Mouse (Mus musculus) limb, embryonic 11.5 days (tissue): ENCODE results near the gene Pde4d. TPM values are rescaled to one million over a fixed set of nuclear protein-coding genes. Genes with fewer than 3 reads are reported as not detected.
A peak's percentile ranks its signal among the peaks of the same experiment; 100 is the strongest.

Experiments used
- ATAC-seq: fragments of 200-750 bp; cut with Nextera tagmentation; 2 replicates; pipeline ENCODE4 v1.8.0; 2017; ENCODE audit warnings: low read depth; ENCODE audit not compliant: insufficient number of reproducible peaks, low FRiP score, low TSS enrichment
- DNase-seq: peaks from one replicate; pipeline ENCODE4 v3.0.0-alpha.2; 2015; ENCODE audit warnings: low spot score
- H3K27ac ChIP-seq: fragments of 300-500 bp; sonication (generic); replicated peaks from 2 replicates; pipeline ENCODE4 v1.5.1; 2014; ENCODE audit warnings: low read depth, mild to moderate bottlenecking, low read length
- H3K27me3 ChIP-seq: fragments of 300-500 bp; sonication (generic); 2 replicates; pipeline ENCODE4 v1.6.1; 2014; ENCODE audit warnings: mild to moderate bottlenecking, low read length, mixed read lengths; ENCODE audit not compliant: control insufficient read depth, insufficient read depth
- H3K36me3 ChIP-seq: fragments of 300-500 bp; sonication (generic); 2 replicates; pipeline ENCODE4 v1.6.1; 2014; ENCODE audit warnings: mild to moderate bottlenecking, low read length, moderate library complexity, mixed read lengths; ENCODE audit not compliant: control insufficient read depth, insufficient read depth
- H3K4me1 ChIP-seq: fragments of 300-500 bp; sonication (generic); 2 replicates; pipeline ENCODE4 v1.6.1; 2014; ENCODE audit warnings: low read length, mixed read lengths; ENCODE audit not compliant: control insufficient read depth, insufficient read depth
- H3K4me2 ChIP-seq: fragments of 300-500 bp; sonication (generic); 2 replicates; pipeline ENCODE4 v1.6.1; 2014; ENCODE audit warnings: low read depth, mild to moderate bottlenecking, moderate library complexity; ENCODE audit not compliant: severe bottlenecking
- H3K4me3 ChIP-seq: fragments of 300-500 bp; sonication (generic); 2 replicates; pipeline ENCODE4 v1.5.1; 2014; ENCODE audit warnings: low read depth, low read length
- H3K9ac ChIP-seq: fragments of 300-500 bp; sonication (generic); 2 replicates; pipeline ENCODE4 v1.6.1; 2014; ENCODE audit warnings: mild to moderate bottlenecking, low read length
- H3K9me3 ChIP-seq: fragments of 300-500 bp; sonication (generic); 2 replicates; pipeline ENCODE4 v1.6.1; 2016; ENCODE audit warnings: low read length; ENCODE audit not compliant: control insufficient read depth
- WGBS: fragments of 180-500 bp; shearing (Covaris S2); extraction: QIAGEN DNeasy Blood & Tissue Kit; methylation state at CpG from one replicate; pipeline ENCODE4 v1.1.7; 2014; 5-methylcytosine and 5-hydroxymethylcytosine counted together
- polyA plus RNA-seq: library from polyadenylated mRNA; unstranded; fragments of >200 nt; fragmentation: Nextera tagmentation; extraction: Ambion mirVana; gene quantifications from 2 replicates; pipeline ENCODE4 v1.2.1, GENCODE M21; 2014

The Pde4d gene
- polyA plus RNA-seq, 1 experiment from 2014 or later = 13.3 TPM

- 13% methylated on average over 4 of the region's 4 CpGs for WGBS
- Histone ChIP-seq H3K9ac (no peak overlapping the region), H3K4me2 (no peak overlapping the region), H3K9me3 (no peaks in the 10 kb centered on the region), H3K27ac (no peak overlapping the region), H3K4me3 (no peak overlapping the region), H3K36me3 (no peaks in the 10 kb centered on the region), H3K27me3 (no peaks in the 10 kb centered on the region), H3K4me1 (no peaks in the 10 kb centered on the region)
- ATAC-seq (no peak), DNase-seq (peak; percentile 38)
Observed at GRCm38 (mm10) chr13:109074078-109074477, 624.3 kb downstream of the Pde4d start.

GRCm38 (mm10) chr13:109092654-109093053 is 642.9 kb downstream of the Pde4d start:
- no peak overlapping the region for H3K4me2 ChIP-seq
- ATAC-seq (no peak), DNase-seq (no peak)
- 81% methylated on average over 3 of the region's 3 CpGs for WGBS
- no peak overlapping the region for H3K4me3 ChIP-seq
- no peaks in the 10 kb centered on the region for H3K27me3 ChIP-seq
- H3K9ac ChIP-seq = no peak overlapping the region
- no peaks in the 10 kb centered on the region for H3K9me3 ChIP-seq
- H3K4me1 ChIP-seq = no peaks in the 10 kb centered on the region
- no peak overlapping the region for H3K27ac ChIP-seq
- H3K36me3 ChIP-seq = no peaks in the 10 kb centered on the region

- H3K36me3 ChIP-seq = no peaks in the 10 kb centered on the region
- H3K27me3 ChIP-seq = no peaks in the 10 kb centered on the region
- H3K4me1 ChIP-seq = no peaks in the 10 kb centered on the region
- H3K9me3 ChIP-seq = no peaks in the 10 kb centered on the region
- no peak for ATAC-seq
- DNase-seq = no peak
- no peak overlapping the region for H3K4me3 ChIP-seq
- no peak overlapping the region for H3K27ac ChIP-seq
- H3K9ac ChIP-seq = no peak overlapping the region
- H3K4me2 ChIP-seq = no peak overlapping the region
- WGBS = 82% methylated on average over 2 of the region's 2 CpGs
Observed at GRCm38 (mm10) chr13:109096654-109097053, 646.9 kb downstream of the Pde4d start.

GRCm38 (mm10) chr13:109116004-109116341 is 666.2 kb downstream of the Pde4d start:
- Histone ChIP-seq H3K4me2 (peak overlapping the region; percentile 100), H3K36me3 (no peaks in the 10 kb centered on the region), H3K4me3 (peak overlapping the region; percentile 42), H3K4me1 (peaks cover 7% of the 10 kb centered on the region), H3K9me3 (no peaks in the 10 kb centered on the region), H3K27ac (no peak overlapping the region), H3K9ac (no peak overlapping the region), H3K27me3 (no peaks in the 10 kb centered on the region)
- ATAC-seq = peak; percentile 82
- DNase-seq = peak; percentile 88
- 2% methylated on average over 8 of the region's 8 CpGs for WGBS

- peak overlapping the region; percentile 100 for H3K4me2 ChIP-seq
- DNase-seq = peak; percentile 80
- H3K36me3 ChIP-seq = no peaks in the 10 kb centered on the region
- H3K9me3 ChIP-seq = no peaks in the 10 kb centered on the region
- peak overlapping the region; percentile 2; the same call in 1 of the 2 replicates for H3K9ac ChIP-seq
- no peak overlapping the region for H3K27ac ChIP-seq
- H3K27me3 ChIP-seq = no peaks in the 10 kb centered on the region
- under 1% methylated on average over 60 of the region's 63 CpGs for WGBS
- H3K4me1 ChIP-seq = peaks cover 7% of the 10 kb centered on the region
- ATAC-seq = peak; percentile 70
- H3K4me3 ChIP-seq = peak overlapping the region; percentile 42
Observed at GRCm38 (mm10) chr13:109116342-109117201, 666.8 kb downstream of the Pde4d start.

GRCm38 (mm10) chr13:109117210-109117791 is 667.6 kb downstream of the Pde4d start:
- Histone ChIP-seq H3K27me3 (no peaks in the 10 kb centered on the region), H3K9ac (no peak overlapping the region), H3K4me1 (peaks cover 7% of the 10 kb centered on the region), H3K4me2 (peak overlapping the region; percentile 100), H3K4me3 (peak overlapping the region; percentile 42), H3K36me3 (no peaks in the 10 kb centered on the region), H3K27ac (no peak overlapping the region), H3K9me3 (no peaks in the 10 kb centered on the region)
- ATAC-seq (peak; percentile 72), DNase-seq (peak; percentile 57)
- WGBS = 6% methylated on average over 14 of the region's 14 CpGs

GRCm38 (mm10) chr13:109118296-109118800 is 668.6 kb downstream of the Pde4d start:
- Histone ChIP-seq H3K4me2 (no peak overlapping the region), H3K9ac (no peak overlapping the region), H3K27me3 (no peaks in the 10 kb centered on the region), H3K9me3 (no peaks in the 10 kb centered on the region), H3K27ac (no peak overlapping the region), H3K36me3 (no peaks in the 10 kb centered on the region), H3K4me3 (no peak overlapping the region), H3K4me1 (peaks cover 7% of the 10 kb centered on the region)
- 83% methylated on average over 1 of the region's 1 CpGs for WGBS
- DNase-seq (no peak), ATAC-seq (no peak)

GRCm38 (mm10) chr13:109121867-109122266 is 672.1 kb downstream of the Pde4d start:
- no peak overlapping the region for H3K9ac ChIP-seq
- 42% methylated on average over 3 of the region's 3 CpGs for WGBS
- no peaks in the 10 kb centered on the region for H3K36me3 ChIP-seq
- H3K27me3 ChIP-seq = no peaks in the 10 kb centered on the region
- DNase-seq (no peak), ATAC-seq (no peak)
- H3K9me3 ChIP-seq = no peaks in the 10 kb centered on the region
- no peak overlapping the region for H3K4me2 ChIP-seq
- H3K4me3 ChIP-seq = no peak overlapping the region
- peaks cover 5% of the 10 kb centered on the region for H3K4me1 ChIP-seq
- no peak overlapping the region for H3K27ac ChIP-seq
